Mouse (Mus musculus) kidney, embryonic 15.5 days (tissue): ENCODE data around the gene Actl10. TPM values are rescaled to one million over a fixed set of nuclear protein-coding genes. Genes with fewer than 3 reads are reported as not detected.

ENCODE experiments used
- ATAC-seq: fragments of 200-750 bp; cut with Nextera tagmentation; replicated peaks from 2 replicates; pipeline ENCODE4 v1.8.0; 2017; ENCODE audit warnings: moderate TSS enrichment; ENCODE audit not compliant: low FRiP score
- H3K27ac ChIP-seq: fragments of 300-500 bp; sonication (generic); 2 replicates; pipeline ENCODE4 v1.5.1; 2015; ENCODE audit warnings: mild to moderate bottlenecking, inconsistent platforms
- H3K27me3 ChIP-seq: fragments of 300-500 bp; sonication (generic); 2 replicates; pipeline ENCODE4 v1.6.1; 2015; ENCODE audit warnings: inconsistent platforms
- H3K36me3 ChIP-seq: fragments of 300-500 bp; sonication (generic); 2 replicates; pipeline ENCODE4 v1.6.1; 2015; ENCODE audit warnings: inconsistent platforms
- H3K4me1 ChIP-seq: fragments of 300-500 bp; sonication (generic); 2 replicates; pipeline ENCODE4 v1.6.1; 2015; ENCODE audit warnings: inconsistent platforms
- H3K4me2 ChIP-seq: fragments of 300-500 bp; sonication (generic); 2 replicates; pipeline ENCODE4 v1.6.1; 2015; ENCODE audit warnings: moderate library complexity, mild to moderate bottlenecking, inconsistent platforms
- H3K4me3 ChIP-seq: fragments of 300-500 bp; sonication (generic); replicated peaks from 2 replicates; pipeline ENCODE4 v1.5.1; 2015; ENCODE audit warnings: mild to moderate bottlenecking, inconsistent platforms
- H3K9ac ChIP-seq: fragments of 300-500 bp; sonication (generic); 2 replicates; pipeline ENCODE4 v1.6.1; 2015; ENCODE audit warnings: mild to moderate bottlenecking, inconsistent platforms
- H3K9me3 ChIP-seq: fragments of 300-500 bp; sonication (generic); replicated peaks from 2 replicates; pipeline ENCODE4 v1.6.1; 2016; ENCODE audit warnings: inconsistent platforms
- WGBS: fragments of 180-500 bp; shearing (Covaris S2); methylation state at CpG from one replicate; pipeline ENCODE4 v1.1.7; 2015; ENCODE audit warnings: mixed read lengths; 5-methylcytosine and 5-hydroxymethylcytosine counted together
- polyA plus RNA-seq: library from polyadenylated mRNA; unstranded; fragments of >200 nt; fragmentation: Nextera tagmentation; extraction: Ambion mirVana; gene quantifications from 2 replicates; pipeline ENCODE4 v1.2.1, GENCODE M21; 2015

Gene Actl10
- polyA plus RNA-seq, 1 experiment from 2014 or later: 0.19 TPM

DNA sequence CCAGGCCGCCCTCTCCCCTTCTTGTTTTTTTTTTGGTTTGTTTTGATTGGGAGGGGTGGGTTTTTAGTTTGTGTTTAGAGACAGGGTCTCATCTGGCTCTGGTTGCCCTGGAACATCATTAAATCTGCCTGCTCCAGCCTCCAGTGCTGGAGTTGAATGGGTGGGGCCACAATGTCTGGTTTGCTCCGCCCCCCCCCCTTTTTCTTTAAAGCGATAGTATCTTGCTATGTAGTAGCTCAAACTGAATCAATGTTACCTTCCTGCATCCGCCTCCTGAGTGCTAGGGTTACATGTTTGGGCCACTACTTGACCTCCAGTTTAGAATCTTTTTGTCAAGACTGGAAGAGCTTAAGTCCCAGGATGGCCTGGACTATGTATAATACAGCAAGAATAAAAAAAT lies 19.7 kb downstream of the Actl10 start:
- WGBS: 84% methylated on average over 4 of the region's 4 CpGs
- Histone ChIP-seq H3K27me3 (no peaks in the 10 kb centered on the region), H3K4me2 (no peak overlapping the region), H3K36me3 (no peaks in the 10 kb centered on the region), H3K9ac (no peak overlapping the region), H3K9me3 (no peaks in the 10 kb centered on the region), H3K4me1 (peaks cover 40% of the 10 kb centered on the region), H3K27ac (no peak overlapping the region), H3K4me3 (no peak overlapping the region)
- no peak for ATAC-seq

DNA sequence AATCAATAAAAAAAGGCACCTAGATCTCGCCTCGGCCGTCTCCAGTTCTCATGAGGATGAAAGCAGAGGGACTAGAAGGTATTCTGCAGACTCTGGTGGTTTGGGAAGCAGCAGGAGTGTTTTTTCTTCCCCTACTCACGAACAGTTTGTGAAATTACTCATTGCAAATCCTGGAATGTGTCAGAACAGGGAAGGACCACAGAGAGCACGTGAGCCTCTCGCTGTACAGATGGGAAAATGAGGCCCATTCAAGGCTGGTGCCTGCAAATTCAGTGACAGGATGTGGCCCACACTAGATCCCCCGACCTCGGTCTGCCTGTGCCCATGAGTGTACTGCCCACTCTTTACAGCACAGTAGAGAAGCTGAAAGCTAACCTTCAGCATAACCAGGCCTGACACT lies 20.4 kb downstream of the Actl10 start:
- Histone ChIP-seq H3K9me3 (no peaks in the 10 kb centered on the region), H3K27me3 (no peaks in the 10 kb centered on the region), H3K4me1 (peaks cover 33% of the 10 kb centered on the region), H3K27ac (no peak overlapping the region), H3K4me2 (no peak overlapping the region), H3K9ac (no peak overlapping the region), H3K36me3 (no peaks in the 10 kb centered on the region), H3K4me3 (no peak overlapping the region)
- ATAC-seq: no peak
- WGBS: 73% methylated on average over 8 of the region's 8 CpGs

DNA sequence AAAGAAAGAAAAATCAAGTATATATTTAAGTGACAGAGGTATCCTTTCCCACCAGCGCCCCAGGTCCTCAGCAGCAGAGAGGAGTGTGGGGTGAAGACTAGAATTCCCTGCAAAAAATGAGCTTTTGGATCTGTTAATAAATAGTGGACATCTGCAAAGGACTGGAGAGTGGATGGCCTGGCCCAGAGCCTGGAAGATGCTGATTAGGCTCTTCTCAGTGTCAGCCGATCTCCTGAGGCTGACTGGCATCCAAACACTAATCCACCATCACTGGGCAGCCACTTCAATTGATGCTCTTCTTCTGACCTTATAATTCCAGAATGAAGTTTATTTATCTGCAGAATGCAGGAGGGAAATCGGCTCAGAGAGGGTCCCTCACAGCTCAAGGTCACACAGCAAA lies 21.4 kb downstream of the Actl10 start:
- Histone ChIP-seq H3K36me3 (no peaks in the 10 kb centered on the region), H3K27me3 (no peaks in the 10 kb centered on the region), H3K9ac (no peak overlapping the region), H3K4me3 (no peak overlapping the region), H3K4me1 (peaks cover 26% of the 10 kb centered on the region), H3K9me3 (no peaks in the 10 kb centered on the region), H3K27ac (no peak overlapping the region), H3K4me2 (no peak overlapping the region)
- WGBS: 82% methylated on average over 3 of the region's 3 CpGs
- ATAC-seq: no peak

DNA sequence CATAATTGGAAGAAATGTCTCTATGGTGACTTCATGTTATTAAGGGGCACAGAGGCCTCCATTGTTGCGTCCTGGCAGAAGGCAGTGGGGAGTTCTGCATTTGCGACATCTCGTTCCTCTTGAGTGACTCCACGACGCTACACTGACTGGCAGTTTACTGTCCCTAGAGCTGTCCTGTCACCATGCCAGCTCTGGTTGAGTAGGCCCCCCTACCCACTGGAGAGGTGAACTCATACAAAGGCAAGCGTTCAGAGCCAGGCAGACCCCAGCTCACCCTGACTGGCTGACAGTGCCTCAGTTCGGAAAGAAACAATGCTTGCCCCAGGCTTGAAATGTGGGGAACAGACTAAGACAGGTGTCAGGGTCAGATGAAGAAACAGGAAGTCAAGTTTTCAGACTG lies 22.7 kb downstream of the Actl10 start:
- ATAC-seq: no peak
- 55% methylated on average over 7 of the region's 7 CpGs for WGBS
- no peak overlapping the region for H3K9ac ChIP-seq
- no peaks in the 10 kb centered on the region for H3K27me3 ChIP-seq
- no peak overlapping the region for H3K27ac ChIP-seq
- peaks cover 14% of the 10 kb centered on the region; the same call in 1 of the 2 replicates for H3K4me1 ChIP-seq
- H3K4me2 ChIP-seq: no peak overlapping the region
- no peaks in the 10 kb centered on the region for H3K36me3 ChIP-seq
- H3K9me3 ChIP-seq: no peaks in the 10 kb centered on the region
- H3K4me3 ChIP-seq: no peak overlapping the region

DNA sequence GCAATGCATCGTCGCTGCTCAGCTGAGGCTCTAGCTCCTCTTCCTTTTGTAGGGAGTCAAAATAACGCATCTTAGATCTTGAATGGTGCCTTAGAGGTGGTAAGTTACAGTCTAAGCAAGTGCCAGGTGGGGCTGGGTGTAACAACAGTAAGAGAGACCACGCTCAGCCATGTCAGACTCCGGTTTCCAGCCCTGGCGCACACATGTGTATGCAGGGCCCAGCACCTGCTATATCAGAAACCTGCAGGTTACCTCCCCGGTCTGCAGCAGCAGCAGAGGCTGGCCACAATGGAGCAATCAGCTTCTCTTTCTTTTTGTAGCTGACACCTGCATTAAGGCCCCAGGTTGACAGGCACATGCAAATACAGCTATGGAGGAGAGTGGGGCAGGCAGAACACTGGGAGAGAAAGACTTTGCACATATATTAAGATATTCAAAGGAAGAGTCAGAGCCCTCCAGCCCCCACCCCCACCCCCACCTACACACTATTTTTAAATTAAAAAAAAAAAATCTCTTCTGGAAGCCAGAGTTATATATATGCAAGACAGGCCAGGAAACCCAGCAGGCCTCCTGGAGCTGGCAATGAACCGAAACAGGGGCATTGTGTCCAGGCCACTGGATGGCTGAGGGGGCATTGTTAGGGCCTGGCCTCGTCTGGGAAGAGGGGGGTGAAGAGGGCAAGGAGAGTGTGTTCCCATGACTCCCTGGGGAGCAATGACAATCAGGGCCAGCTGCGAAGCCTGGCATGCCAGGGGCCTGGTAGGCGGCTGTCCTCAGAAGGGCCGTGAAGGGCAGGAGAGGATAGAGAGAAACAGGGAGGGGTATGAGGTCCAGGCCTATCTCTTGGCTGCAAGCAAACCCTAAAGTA lies 25.5 kb downstream of the Actl10 start:
- Histone ChIP-seq H3K36me3 (no peaks in the 10 kb centered on the region), H3K4me2 (no peak overlapping the region), H3K27me3 (no peaks in the 10 kb centered on the region), H3K9me3 (no peaks in the 10 kb centered on the region), H3K4me1 (0 out of 2 replicates have a peak, but pooled peaks cover 4% of the 10 kb centered on the region), H3K9ac (no peak overlapping the region), H3K4me3 (no peak overlapping the region), H3K27ac (no peak overlapping the region)
- no peak for ATAC-seq
- WGBS: 51% methylated on average over 12 of the region's 12 CpGs

DNA sequence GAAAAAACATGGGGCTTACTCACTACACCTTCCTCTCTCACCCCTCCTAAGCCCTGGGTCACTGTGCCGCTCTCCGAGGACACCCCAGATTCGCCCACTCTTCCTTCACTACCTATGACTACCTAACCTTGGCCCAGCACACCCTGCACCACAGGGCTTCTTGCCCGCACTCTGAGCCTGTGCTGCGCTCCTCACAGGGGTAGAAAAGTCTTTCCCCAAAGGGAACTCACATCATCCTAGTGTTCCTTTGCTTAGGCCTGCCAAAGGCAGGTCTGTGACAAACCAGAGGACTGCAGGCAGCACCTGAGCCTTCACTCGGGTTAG lies 26.1 kb downstream of the Actl10 start:
- no peak overlapping the region for H3K4me2 ChIP-seq
- H3K27me3 ChIP-seq: no peaks in the 10 kb centered on the region
- no peak overlapping the region for H3K27ac ChIP-seq
- no peaks in the 10 kb centered on the region for H3K9me3 ChIP-seq
- H3K4me1 ChIP-seq: 0 out of 2 replicates have a peak, but pooled peaks cover 4% of the 10 kb centered on the region
- 84% methylated on average over 6 of the region's 6 CpGs for WGBS
- no peak for ATAC-seq
- no peak overlapping the region for H3K9ac ChIP-seq
- no peaks in the 10 kb centered on the region for H3K36me3 ChIP-seq
- no peak overlapping the region for H3K4me3 ChIP-seq

DNA sequence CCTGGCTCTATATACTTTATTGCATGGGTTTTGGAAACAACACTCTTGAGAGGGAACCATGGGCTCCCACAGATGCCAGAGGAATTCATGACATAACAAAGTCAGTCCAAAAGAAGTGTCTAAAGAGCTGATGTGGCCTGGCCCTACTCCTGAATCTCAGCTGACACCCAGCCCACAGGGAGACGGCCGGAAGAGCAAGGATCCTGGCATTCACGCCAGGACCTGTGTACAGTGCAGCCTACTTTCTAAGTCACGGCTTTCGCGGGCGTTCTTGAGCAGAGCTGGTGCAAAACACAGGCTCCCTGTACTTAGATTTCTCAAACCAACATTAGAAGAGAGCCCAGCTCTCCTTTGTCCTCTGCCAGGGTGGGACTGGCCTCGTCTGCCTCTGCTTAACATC lies 29.0 kb downstream of the Actl10 start:
- no peak for ATAC-seq
- Histone ChIP-seq H3K36me3 (no peaks in the 10 kb centered on the region), H3K9ac (no peak overlapping the region), H3K4me2 (no peak overlapping the region), H3K27ac (no peak overlapping the region), H3K9me3 (no peaks in the 10 kb centered on the region), H3K27me3 (no peaks in the 10 kb centered on the region), H3K4me1 (peaks cover 11% of the 10 kb centered on the region; the same call in 1 of the 2 replicates), H3K4me3 (no peak overlapping the region)
- WGBS: 79% methylated on average over 8 of the region's 8 CpGs

DNA sequence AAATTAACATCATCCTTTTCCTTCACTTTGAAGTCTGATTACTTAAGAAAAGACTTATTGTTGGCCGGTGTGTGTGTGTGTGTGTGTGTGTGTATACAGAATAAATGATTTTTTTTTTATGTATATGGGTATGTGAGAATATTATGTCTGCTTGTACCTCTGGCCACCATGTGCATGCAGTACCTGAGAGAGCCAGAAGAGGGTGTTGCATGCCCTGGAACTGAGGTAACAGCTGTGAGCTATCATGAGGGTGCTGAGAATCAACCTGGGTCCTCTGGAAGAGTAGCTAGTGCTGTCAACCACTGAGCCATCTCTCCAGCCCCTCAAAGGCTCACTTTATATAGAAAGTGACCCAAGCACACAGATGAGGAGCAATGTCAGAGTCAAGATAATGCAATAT lies 29.8 kb downstream of the Actl10 start:
- Histone ChIP-seq H3K4me3 (no peak overlapping the region), H3K9ac (no peak overlapping the region), H3K27ac (no peak overlapping the region), H3K27me3 (no peaks in the 10 kb centered on the region), H3K36me3 (peaks cover 3% of the 10 kb centered on the region), H3K4me2 (no peak overlapping the region), H3K4me1 (peaks cover 11% of the 10 kb centered on the region; the same call in 1 of the 2 replicates), H3K9me3 (no peaks in the 10 kb centered on the region)
- 94% methylated on average over 1 of the region's 1 CpGs for WGBS
- no peak for ATAC-seq

DNA sequence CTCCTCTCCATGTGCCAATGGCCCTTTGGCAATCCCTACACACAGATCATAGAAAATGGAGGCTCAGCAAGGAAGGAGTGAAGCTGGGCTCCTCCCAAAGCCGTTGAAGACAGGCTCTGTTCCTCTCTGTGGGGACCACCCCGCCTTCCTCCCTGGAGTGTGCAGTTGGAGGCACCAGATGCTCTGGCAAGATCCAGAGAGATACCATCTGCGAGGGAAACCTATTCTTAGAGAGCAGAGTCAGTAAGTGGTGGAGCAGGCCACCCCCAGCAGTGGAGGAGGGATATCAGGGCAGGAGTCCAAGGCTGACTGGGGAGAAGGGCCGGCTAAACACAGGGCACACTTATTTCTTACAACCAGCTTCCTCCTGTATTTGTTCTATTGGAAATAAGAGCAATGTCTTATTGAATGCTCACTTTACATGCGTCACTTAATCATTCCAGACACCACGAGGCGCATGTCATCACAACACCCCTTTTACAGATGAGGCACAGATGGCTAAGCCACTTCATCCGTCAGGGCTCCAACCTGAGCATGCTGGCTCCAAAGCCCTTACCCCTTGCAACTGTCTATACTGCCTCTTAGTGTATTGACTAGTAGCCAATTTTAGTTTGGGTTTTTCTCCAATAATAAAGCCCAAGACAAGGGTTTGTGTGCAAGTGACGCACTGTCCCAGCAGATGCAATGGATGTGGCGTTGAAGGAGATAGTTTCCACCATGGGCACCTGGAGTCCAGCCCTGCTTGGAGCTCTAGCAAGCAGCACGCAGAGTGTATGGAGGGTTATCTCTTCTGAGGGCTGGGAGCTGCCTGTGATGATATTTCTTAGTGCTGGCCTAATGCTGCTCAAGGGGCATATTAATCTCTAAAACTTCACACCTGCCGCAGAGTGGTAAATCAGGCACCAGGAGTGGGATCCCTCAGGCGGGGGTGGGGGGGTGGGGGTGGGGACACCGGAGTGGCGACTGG lies 32.6 kb downstream of the Actl10 start:
- 65% methylated on average over 15 of the region's 15 CpGs for WGBS
- no peak for ATAC-seq
- no peak overlapping the region for H3K4me2 ChIP-seq

DNA sequence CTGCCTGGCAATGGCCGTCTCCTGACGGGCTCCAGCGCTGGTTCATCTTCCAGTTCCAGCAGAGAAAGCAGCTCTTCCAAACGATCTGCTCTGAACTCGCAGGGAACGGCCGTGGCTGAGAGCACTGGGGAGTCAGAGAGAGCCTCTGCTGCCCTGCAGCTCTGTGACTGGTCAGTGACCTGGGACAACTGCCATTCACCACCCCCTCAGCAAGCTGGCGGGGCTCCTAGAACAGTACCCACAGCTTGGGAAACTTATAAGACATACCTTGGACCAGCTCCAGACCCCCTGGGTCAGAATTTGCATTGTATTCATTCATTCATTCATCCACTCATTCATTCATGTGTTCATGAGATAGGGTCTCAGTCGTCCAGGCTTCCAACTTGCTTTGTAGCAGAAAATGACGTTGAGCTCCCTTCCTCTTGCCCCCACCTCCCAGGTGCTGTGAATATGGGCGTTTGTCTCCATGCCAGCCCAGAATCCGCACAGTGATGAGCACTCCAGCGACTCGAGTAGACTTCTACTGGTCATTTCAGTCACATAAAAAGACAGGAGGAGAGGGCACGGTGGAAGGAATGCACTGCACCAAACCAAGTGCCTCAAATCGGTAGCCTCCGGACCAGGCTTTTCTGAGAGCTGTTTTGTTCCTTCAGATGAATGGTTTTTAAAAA lies 33.5 kb downstream of the Actl10 start:
- Histone ChIP-seq H3K4me1 (peaks cover 8% of the 10 kb centered on the region; the same call in 1 of the 2 replicates), H3K36me3 (peaks cover 17% of the 10 kb centered on the region), H3K9me3 (no peaks in the 10 kb centered on the region), H3K9ac (no peak overlapping the region), H3K4me3 (no peak overlapping the region), H3K4me2 (no peak overlapping the region), H3K27me3 (no peaks in the 10 kb centered on the region), H3K27ac (no peak overlapping the region)
- 62% methylated on average over 17 of the region's 17 CpGs for WGBS
- ATAC-seq: no peak

More for the DNA sequence above, 32.6 kb downstream of the Actl10 start:
- Histone ChIP-seq H3K4me3 (no peak overlapping the region), H3K9ac (no peak overlapping the region), H3K4me1 (peaks cover 8% of the 10 kb centered on the region; the same call in 1 of the 2 replicates), H3K27ac (no peak overlapping the region), H3K36me3 (peaks cover 17% of the 10 kb centered on the region), H3K27me3 (no peaks in the 10 kb centered on the region), H3K9me3 (no peaks in the 10 kb centered on the region)

DNA sequence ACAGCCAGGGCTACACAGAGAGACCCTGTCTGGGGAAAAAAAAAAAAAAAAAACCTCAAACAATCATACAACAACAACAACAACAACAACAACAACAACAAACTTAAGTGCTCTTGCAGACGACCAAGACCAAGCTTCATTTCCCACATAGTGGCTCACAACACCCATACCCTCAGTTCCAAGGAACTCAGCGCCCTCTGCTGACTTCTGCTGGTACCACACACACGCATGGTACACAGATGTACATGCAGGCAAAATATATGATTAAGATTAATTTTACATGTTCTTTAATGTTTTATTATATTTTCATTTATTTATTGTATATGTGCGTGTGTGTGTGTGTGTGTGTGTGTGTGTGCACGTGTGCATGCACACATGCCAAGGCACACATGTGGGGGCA lies 34.8 kb downstream of the Actl10 start:
- ATAC-seq: no peak
- Histone ChIP-seq H3K27me3 (no peaks in the 10 kb centered on the region), H3K9ac (no peak overlapping the region), H3K4me3 (no peak overlapping the region), H3K4me1 (peaks cover 8% of the 10 kb centered on the region; the same call in 1 of the 2 replicates), H3K27ac (no peak overlapping the region), H3K9me3 (no peaks in the 10 kb centered on the region), H3K4me2 (no peak overlapping the region), H3K36me3 (peaks cover 17% of the 10 kb centered on the region)
- 79% methylated on average over 5 of the region's 5 CpGs for WGBS
